Mouse (Mus musculus) layer of hippocampus, adult 9-10 months (tissue): ENCODE results near the gene Zfp316.

ENCODE experiments used
- DNase-seq: peaks from one replicate; pipeline ENCODE4 v3.0.0; 2022; ENCODE audit warnings: low spot score

Zfp316 gene

DNA sequence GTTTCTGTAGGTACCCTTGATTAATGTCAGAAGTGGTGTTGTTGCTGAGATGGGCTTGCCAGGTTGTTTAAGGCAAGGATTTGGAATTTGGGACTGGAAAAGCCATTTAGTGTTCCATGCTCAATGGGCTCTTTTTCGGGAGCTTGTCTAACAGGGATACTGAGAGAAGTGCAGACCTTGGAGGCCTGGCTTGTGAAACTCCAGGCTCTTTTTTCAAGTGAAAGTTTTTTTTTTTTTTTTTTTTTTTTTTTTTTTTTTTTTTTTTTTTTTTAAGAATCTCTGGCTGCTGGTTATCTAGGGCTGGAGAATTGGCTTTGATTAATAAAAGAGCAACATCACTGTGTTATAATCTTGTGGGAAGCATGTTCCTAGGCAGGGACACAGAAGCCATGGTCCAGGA, 47.5 kb downstream of the Zfp316 start:
- DNase-seq, result no peak

GRCm38 (mm10) chr5:143220996-143221395, 48.8 kb downstream of the Zfp316 start:
- DNase-seq, result no peak

DNA sequence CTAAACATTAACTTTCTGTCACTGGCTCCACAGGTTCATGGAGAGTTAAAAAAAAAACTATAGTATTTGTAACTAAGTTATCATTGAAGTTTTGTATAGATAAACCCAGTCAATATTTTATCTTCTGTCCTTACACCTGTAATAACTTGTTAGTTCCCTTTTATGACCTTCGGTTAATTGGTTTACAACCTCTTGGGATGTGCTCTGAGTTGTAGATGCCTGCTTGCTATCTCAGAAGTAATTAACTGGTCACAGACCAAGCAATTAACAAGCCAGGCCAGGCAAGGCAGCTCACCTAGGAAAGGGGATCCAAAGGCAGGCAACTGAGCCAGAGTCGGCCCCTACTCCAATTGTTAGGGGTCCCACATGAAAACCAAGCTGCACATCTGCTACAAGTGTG, 56.0 kb downstream of the Zfp316 start:
- no peak for DNase-seq

- DNase-seq, result no peak
These were observed 64.8 kb downstream of the Zfp316 start for GRCm38 (mm10) chr5:143205015-143205414.
